Mouse (Mus musculus): ENCODE measurements around the gene Umad1. TPM values are rescaled to one million over a fixed set of nuclear protein-coding genes. Genes with fewer than 3 reads are reported as not detected.

The Umad1 gene
- polyA plus RNA-seq, 1 experiment from 2014 or later = 55.5 TPM

GRCm38 (mm10) chr6:8339453-8339852 lies 80.4 kb downstream of the Umad1 start:
- no peak overlapping the region for H3K4me2 ChIP-seq (replicated peaks)
- no peaks in the 10 kb centered on the region for H3K36me3 ChIP-seq (replicated peaks; ENCODE audit: control insufficient read depth, insufficient read depth)
- no peaks in the 10 kb centered on the region for H3K4me1 ChIP-seq (replicated peaks; ENCODE audit: control insufficient read depth, insufficient read depth, low read length)
- no peak for ATAC-seq (ENCODE audit: low FRiP score)
- H3K4me3 ChIP-seq (replicated peaks; ENCODE audit: low read length) = no peak overlapping the region
- no peak overlapping the region for H3K27ac ChIP-seq
- H3K9me3 ChIP-seq (ENCODE audit: control insufficient read depth, low read length) = no peaks in the 10 kb centered on the region
- no peak overlapping the region for H3K9ac ChIP-seq
- 90% methylated on average over 6 of the region's 6 CpGs for WGBS
- H3K27me3 ChIP-seq (ENCODE audit: control insufficient read depth, insufficient read depth, low read length) = no peaks in the 10 kb centered on the region
- no peak for DNase-seq (ENCODE audit: low spot score)

DNA sequence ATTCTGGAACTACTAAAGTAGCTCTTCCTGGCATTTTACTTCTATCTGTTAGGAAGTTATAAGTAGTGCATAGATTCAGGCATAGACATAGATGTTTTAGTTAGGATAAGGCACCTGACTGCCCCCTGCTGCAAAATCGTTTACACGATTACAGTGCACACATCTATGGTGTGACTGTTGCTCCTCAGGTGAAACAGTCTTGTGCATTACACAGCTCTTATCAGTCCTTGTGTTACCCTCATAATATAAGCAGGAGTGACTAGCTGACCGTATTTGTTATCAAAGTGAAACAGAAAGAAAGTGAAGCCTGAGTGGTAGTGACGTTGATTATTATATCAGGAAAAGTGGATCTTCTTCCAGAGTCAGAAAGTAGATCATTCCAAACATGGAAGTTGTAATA lies 84.2 kb downstream of the Umad1 start:
- Histone ChIP-seq H3K4me3 (replicated peaks; ENCODE audit: low read length) (no peak overlapping the region), H3K4me1 (replicated peaks; ENCODE audit: control insufficient read depth, insufficient read depth, low read length) (no peaks in the 10 kb centered on the region), H3K4me2 (replicated peaks) (no peak overlapping the region), H3K36me3 (replicated peaks; ENCODE audit: control insufficient read depth, insufficient read depth) (no peaks in the 10 kb centered on the region), H3K27ac (no peak overlapping the region), H3K27me3 (ENCODE audit: control insufficient read depth, insufficient read depth, low read length) (no peaks in the 10 kb centered on the region), H3K9me3 (ENCODE audit: control insufficient read depth, low read length) (no peaks in the 10 kb centered on the region), H3K9ac (no peak overlapping the region)
- no peak for ATAC-seq (ENCODE audit: low FRiP score)
- 95% methylated on average over 4 of the region's 4 CpGs for WGBS
- DNase-seq (ENCODE audit: low spot score) = no peak

- no peak overlapping the region for H3K9ac ChIP-seq
- H3K4me2 ChIP-seq (replicated peaks) = no peak overlapping the region
- no peaks in the 10 kb centered on the region for H3K9me3 ChIP-seq (ENCODE audit: control insufficient read depth, low read length)
- no peaks in the 10 kb centered on the region for H3K4me1 ChIP-seq (replicated peaks; ENCODE audit: control insufficient read depth, insufficient read depth, low read length)
- 83% methylated on average over 5 of the region's 5 CpGs for WGBS
- H3K27ac ChIP-seq = no peak overlapping the region
- DNase-seq (ENCODE audit: low spot score) = no peak
- H3K36me3 ChIP-seq (replicated peaks; ENCODE audit: control insufficient read depth, insufficient read depth) = no peaks in the 10 kb centered on the region
- H3K4me3 ChIP-seq (replicated peaks; ENCODE audit: low read length) = no peak overlapping the region
- H3K27me3 ChIP-seq (ENCODE audit: control insufficient read depth, insufficient read depth, low read length) = no peaks in the 10 kb centered on the region
- no peak for ATAC-seq (ENCODE audit: low FRiP score)
Observed at GRCm38 (mm10) chr6:8345219-8345856, 86.2 kb downstream of the Umad1 start.

DNA sequence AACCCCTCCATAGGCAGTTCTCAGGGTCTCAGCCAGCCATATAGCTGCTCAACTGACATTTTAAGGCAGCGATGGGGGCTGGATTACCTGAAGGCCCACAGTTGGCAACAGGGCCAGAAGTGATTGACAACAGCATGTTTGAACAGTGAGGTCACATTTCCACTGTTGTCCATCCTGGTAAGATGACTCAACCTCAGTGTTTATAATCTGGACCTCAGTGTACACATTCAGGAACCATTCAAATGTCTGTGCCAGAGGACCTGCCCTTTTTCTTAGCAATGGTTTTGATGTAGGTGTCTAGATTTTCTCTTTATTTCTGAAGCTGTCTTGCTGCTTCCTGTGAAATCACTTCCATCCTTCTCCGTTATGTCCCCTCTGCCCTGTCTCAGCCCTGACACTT lies 88.1 kb downstream of the Umad1 start:
- ATAC-seq (ENCODE audit: low FRiP score) (no peak), DNase-seq (ENCODE audit: low spot score) (no peak)
- Histone ChIP-seq H3K9ac (no peak overlapping the region), H3K4me1 (replicated peaks; ENCODE audit: control insufficient read depth, insufficient read depth, low read length) (peaks cover under 1% of the 10 kb centered on the region), H3K27me3 (ENCODE audit: control insufficient read depth, insufficient read depth, low read length) (no peaks in the 10 kb centered on the region), H3K4me2 (replicated peaks) (no peak overlapping the region), H3K4me3 (replicated peaks; ENCODE audit: low read length) (no peak overlapping the region), H3K36me3 (replicated peaks; ENCODE audit: control insufficient read depth, insufficient read depth) (no peaks in the 10 kb centered on the region), H3K9me3 (ENCODE audit: control insufficient read depth, low read length) (no peaks in the 10 kb centered on the region), H3K27ac (no peak overlapping the region)
- 84% methylated on average over 2 of the region's 2 CpGs for WGBS

DNA sequence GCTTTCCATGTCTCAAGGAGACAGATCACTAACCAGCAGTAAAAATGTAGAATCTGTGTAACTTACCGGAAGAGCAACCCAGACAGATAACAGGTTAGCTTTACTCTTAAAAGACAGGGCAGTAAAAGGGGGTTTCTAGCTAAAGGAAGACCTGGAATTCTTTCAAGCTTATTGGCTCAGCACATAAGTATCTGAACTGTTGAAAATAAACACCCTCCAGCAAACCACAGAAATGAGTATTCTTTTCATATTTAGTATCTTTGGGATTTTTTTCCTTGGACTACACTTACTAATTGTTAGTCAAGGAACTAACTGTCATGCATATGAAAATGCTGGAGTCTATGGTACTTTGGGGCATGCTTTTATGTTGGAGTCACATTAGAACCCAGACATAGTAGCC lies 89.3 kb downstream of the Umad1 start:
- Histone ChIP-seq H3K27ac (no peak overlapping the region), H3K4me2 (replicated peaks) (no peak overlapping the region), H3K27me3 (ENCODE audit: control insufficient read depth, insufficient read depth, low read length) (no peaks in the 10 kb centered on the region), H3K9ac (no peak overlapping the region), H3K4me3 (replicated peaks; ENCODE audit: low read length) (no peak overlapping the region), H3K4me1 (replicated peaks; ENCODE audit: control insufficient read depth, insufficient read depth, low read length) (peaks cover 12% of the 10 kb centered on the region), H3K9me3 (ENCODE audit: control insufficient read depth, low read length) (no peaks in the 10 kb centered on the region), H3K36me3 (replicated peaks; ENCODE audit: control insufficient read depth, insufficient read depth) (no peaks in the 10 kb centered on the region)
- DNase-seq (ENCODE audit: low spot score) (no peak), ATAC-seq (ENCODE audit: low FRiP score) (no peak)
- 97% methylated on average over 1 of the region's 1 CpGs for WGBS

DNA sequence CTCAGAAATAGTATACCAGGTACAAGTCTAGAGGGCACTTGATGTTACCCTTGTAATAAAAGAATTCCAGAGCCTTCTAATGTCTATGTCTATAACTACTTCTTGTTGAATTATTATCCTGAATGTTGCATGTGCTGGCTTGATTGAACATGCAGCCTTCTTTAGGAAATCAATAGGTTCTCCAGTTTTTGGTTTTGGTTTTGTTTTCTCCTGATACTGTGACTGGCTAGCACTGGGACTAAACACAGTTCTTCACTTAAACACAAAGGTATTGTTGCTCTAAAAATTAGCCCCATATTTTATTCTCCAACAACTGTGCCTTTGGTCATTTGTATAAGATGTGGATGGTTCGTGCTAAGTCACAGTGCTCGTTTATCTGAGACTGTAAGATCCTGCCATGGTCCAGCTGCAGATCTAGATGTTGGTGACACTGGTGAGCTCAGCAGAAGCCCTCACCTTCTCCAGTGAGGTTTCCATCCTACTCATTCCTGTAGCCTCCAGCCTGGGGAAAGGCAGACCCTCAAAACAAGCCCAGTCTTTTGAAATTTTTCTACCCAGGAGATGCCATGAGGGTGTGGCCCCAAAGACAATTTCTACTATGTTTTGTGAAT lies 90.1 kb downstream of the Umad1 start:
- 93% methylated on average over 2 of the region's 2 CpGs for WGBS
- no peak overlapping the region for H3K4me3 ChIP-seq (replicated peaks; ENCODE audit: low read length)
- H3K36me3 ChIP-seq (replicated peaks; ENCODE audit: control insufficient read depth, insufficient read depth) = no peaks in the 10 kb centered on the region
- no peak overlapping the region for H3K9ac ChIP-seq
- H3K4me1 ChIP-seq (replicated peaks; ENCODE audit: control insufficient read depth, insufficient read depth, low read length) = peaks cover 19% of the 10 kb centered on the region
- DNase-seq (ENCODE audit: low spot score) (no peak), ATAC-seq (ENCODE audit: low FRiP score) (no peak)
- no peaks in the 10 kb centered on the region for H3K27me3 ChIP-seq (ENCODE audit: control insufficient read depth, insufficient read depth, low read length)
- H3K9me3 ChIP-seq (ENCODE audit: control insufficient read depth, low read length) = no peaks in the 10 kb centered on the region
- no peak overlapping the region for H3K4me2 ChIP-seq (replicated peaks)
- no peak overlapping the region for H3K27ac ChIP-seq

DNA sequence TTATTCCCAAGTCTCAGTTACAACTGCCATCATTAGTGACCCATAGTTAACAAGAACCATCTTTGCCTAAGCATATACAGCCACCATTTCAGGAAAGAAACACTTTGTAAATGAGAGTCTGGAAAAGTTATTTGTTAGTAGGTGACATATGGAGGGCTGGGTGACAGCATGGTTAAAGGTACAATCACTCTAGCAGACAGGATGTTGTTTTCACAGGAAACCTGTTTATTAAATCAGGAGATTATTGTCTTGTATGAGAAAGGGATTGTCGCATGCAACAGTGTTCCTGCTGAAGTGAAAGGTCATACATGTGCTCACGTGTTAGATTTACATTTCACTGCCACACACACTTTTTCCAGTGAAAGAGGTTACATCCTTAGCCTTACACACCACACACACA lies 92.4 kb downstream of the Umad1 start:
- no peak overlapping the region for H3K27ac ChIP-seq
- WGBS = 85% methylated on average over 2 of the region's 2 CpGs
- no peaks in the 10 kb centered on the region for H3K36me3 ChIP-seq (replicated peaks; ENCODE audit: control insufficient read depth, insufficient read depth)
- peaks cover 19% of the 10 kb centered on the region for H3K4me1 ChIP-seq (replicated peaks; ENCODE audit: control insufficient read depth, insufficient read depth, low read length)
- ATAC-seq (ENCODE audit: low FRiP score) (no peak), DNase-seq (ENCODE audit: low spot score) (no peak)
- H3K4me2 ChIP-seq (replicated peaks) = no peak overlapping the region
- no peaks in the 10 kb centered on the region for H3K27me3 ChIP-seq (ENCODE audit: control insufficient read depth, insufficient read depth, low read length)
- H3K9ac ChIP-seq = no peak overlapping the region
- no peaks in the 10 kb centered on the region for H3K9me3 ChIP-seq (ENCODE audit: control insufficient read depth, low read length)
- H3K4me3 ChIP-seq (replicated peaks; ENCODE audit: low read length) = no peak overlapping the region

DNA sequence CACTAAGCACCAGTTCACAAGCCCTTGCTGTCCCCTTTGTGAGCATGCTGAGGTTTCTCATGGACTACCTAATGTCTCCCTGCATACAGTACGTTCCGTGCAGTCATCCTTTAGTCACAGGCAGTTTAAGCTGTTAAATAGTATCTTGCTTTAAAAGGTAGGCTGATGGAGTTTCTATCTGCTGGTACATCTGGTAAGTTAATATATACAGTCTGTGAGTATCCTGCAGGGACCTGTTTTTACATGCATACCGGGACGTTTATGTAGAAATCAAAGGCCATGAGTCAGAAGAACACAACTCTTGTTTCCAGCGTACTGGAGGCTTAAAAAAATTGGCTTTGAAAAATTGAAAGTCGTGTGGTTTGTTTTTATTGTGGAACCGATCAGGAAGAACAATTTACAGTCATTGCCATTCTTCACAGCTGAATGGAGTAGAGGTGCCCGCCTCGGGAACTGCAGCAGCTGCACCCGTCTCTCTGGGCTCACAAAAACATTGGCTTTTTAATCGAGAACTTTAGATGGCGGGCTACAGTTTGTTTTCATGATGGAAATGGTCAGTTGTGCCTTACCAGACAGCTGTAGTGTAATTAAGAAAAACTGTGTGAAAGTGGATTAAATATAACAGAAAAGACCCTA lies 93.6 kb downstream of the Umad1 start:
- Histone ChIP-seq H3K4me2 (replicated peaks) (peak overlapping the region; percentile 45), H3K4me1 (replicated peaks; ENCODE audit: control insufficient read depth, insufficient read depth, low read length) (peaks cover 19% of the 10 kb centered on the region), H3K4me3 (replicated peaks; ENCODE audit: low read length) (no peak overlapping the region), H3K9me3 (ENCODE audit: control insufficient read depth, low read length) (no peaks in the 10 kb centered on the region), H3K27me3 (ENCODE audit: control insufficient read depth, insufficient read depth, low read length) (no peaks in the 10 kb centered on the region), H3K9ac (peak overlapping the region; percentile 31; the same call in 1 of the 2 replicates), H3K36me3 (replicated peaks; ENCODE audit: control insufficient read depth, insufficient read depth) (no peaks in the 10 kb centered on the region), H3K27ac (peak overlapping the region; percentile 21; the same call in 1 of the 2 replicates)
- ATAC-seq (ENCODE audit: low FRiP score) = peak; percentile 56; the same call in 1 of the 2 replicates
- 20% methylated on average over 12 of the region's 12 CpGs for WGBS
- peak; percentile 51 for DNase-seq (ENCODE audit: low spot score)

- Histone ChIP-seq H3K4me3 (replicated peaks; ENCODE audit: low read length) (no peak overlapping the region), H3K4me2 (replicated peaks) (peak overlapping the region; percentile 45), H3K36me3 (replicated peaks; ENCODE audit: control insufficient read depth, insufficient read depth) (no peaks in the 10 kb centered on the region), H3K27ac (no peak overlapping the region; the same call in 1 of the 2 replicates), H3K9me3 (ENCODE audit: control insufficient read depth, low read length) (no peaks in the 10 kb centered on the region), H3K9ac (no peak overlapping the region), H3K27me3 (ENCODE audit: control insufficient read depth, insufficient read depth, low read length) (no peaks in the 10 kb centered on the region), H3K4me1 (replicated peaks; ENCODE audit: control insufficient read depth, insufficient read depth, low read length) (peaks cover 19% of the 10 kb centered on the region)
- DNase-seq (ENCODE audit: low spot score) = no peak
- ATAC-seq (ENCODE audit: low FRiP score) = no peak; the same call in 1 of the 2 replicates
- WGBS = 45% methylated on average over 4 of the region's 4 CpGs
Observed at GRCm38 (mm10) chr6:8353461-8353860, 94.4 kb downstream of the Umad1 start.
